In the genomic region with DNA sequence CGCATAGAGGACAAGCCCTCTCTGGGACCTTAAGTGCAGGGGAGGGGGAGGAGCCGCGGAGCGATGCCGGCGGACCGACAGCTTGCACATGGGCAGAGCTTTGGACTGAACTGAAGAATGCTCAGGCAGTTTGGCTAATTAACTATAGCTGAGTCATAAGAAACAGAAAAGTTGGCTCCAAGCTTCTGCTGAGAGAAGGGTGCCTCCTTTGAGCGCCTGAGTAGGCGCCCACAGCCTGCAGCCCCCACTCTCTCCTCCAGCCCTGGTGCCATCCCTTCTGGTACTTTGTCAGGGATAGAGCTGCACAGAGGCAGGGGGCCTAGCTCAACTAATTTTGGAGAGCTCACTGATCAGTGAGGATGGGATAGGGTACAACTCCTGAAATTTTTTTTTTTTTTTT, we compare ENCODE assay signal across 9 mouse cellular contexts. TPM values are rescaled to one million over a fixed set of nuclear protein-coding genes. Genes with fewer than 3 reads are reported as not detected.
DNase-seq lines count a peak whose midpoint lies in the region; TF ChIP-seq lines count a peak whose summit lies in the region.
"Had no signal": no experiment of that assay in that cellular context is flagged by ENCODE, and none has a peak within 500 bp of the region (broad histone marks: within the 10 kb centered on the region; RNA-seq: fewer than 3 reads in every experiment).

No protein-coding gene starts in this region.

- DNase-seq in gastrocnemius, adult 2 months: peak; percentile 35
- no peak for DNase-seq in gastrocnemius, adult 8-10 months (ENCODE audit: low spot score in 2 of 2)
- DNase-seq in R1 (ENCODE audit: low read depth, low spot score): peak; percentile 27
- peak; percentile 68 to 77 for DNase-seq in kidney, adult 8-10 months
- DNase-seq in lung, postnatal 36 days: peak; percentile 30
- DNase-seq in testis, postnatal 14 days (ENCODE audit: low spot score): no peak
- no peak for DNase-seq in urinary bladder, adult 2 months (ENCODE audit: low spot score)
- no peak for DNase-seq in thymus, postnatal 14 days

- intact Hi-C loops in gastrocnemius, adult 2 months (cut with DNase I): no loop called here

- no peak overlapping the region for H3K4me3 ChIP-seq in gastrocnemius, adult 2 months
- H3K4me3 ChIP-seq: erythroblast, embryonic 14.5 days had no signal

- no peak for TF ChIP-seq CTCF in gastrocnemius, adult 2 months (IDR thresholded peaks at IDR 0.05)

- H3K27ac ChIP-seq in gastrocnemius, adult 2 months: no peak overlapping the region; the same call in 1 of the 2 replicates

RNA-seq across cellular contexts. Expression of a gene that starts 27.9 kb away (rescaled TPM):
- total RNA-seq in gastrocnemius, adult 2 months (2021): 10 to 100 TPM; 33.2 to 52.2 TPM
- 10 to 100 TPM; 39.3 to 50.8 (median 41.4) TPM for total RNA-seq in gastrocnemius, adult 8-10 months (2022)
- 10.1 and 12.1 TPM in 2 replicates for polyA plus RNA-seq in urinary bladder, adult 2 months (2012; rRNA removed)
- polyA plus RNA-seq: erythroblast, embryonic 14.5 days had no signal

Comparison
In these comparisons a context has a peak if more than half of its experiments do, and no peak if none do; other contexts are left out.
1. DNase-seq: peak in gastrocnemius, adult 2 months (single experiment), R1 (single experiment), kidney, adult 8-10 months (2 of 2) and lung, postnatal 36 days (single experiment); none in gastrocnemius, adult 8-10 months (0 of 2), testis, postnatal 14 days (single experiment), urinary bladder, adult 2 months (single experiment) and thymus, postnatal 14 days (single experiment).